Mouse (Mus musculus): ENCODE results near the gene Atp1b2.
"Not testable (repeated sequence)": the region's sequence is repeated elsewhere in the genome, so short reads cannot be mapped to it uniquely, and the experiment has no call there.

Gene Atp1b2

DNA sequence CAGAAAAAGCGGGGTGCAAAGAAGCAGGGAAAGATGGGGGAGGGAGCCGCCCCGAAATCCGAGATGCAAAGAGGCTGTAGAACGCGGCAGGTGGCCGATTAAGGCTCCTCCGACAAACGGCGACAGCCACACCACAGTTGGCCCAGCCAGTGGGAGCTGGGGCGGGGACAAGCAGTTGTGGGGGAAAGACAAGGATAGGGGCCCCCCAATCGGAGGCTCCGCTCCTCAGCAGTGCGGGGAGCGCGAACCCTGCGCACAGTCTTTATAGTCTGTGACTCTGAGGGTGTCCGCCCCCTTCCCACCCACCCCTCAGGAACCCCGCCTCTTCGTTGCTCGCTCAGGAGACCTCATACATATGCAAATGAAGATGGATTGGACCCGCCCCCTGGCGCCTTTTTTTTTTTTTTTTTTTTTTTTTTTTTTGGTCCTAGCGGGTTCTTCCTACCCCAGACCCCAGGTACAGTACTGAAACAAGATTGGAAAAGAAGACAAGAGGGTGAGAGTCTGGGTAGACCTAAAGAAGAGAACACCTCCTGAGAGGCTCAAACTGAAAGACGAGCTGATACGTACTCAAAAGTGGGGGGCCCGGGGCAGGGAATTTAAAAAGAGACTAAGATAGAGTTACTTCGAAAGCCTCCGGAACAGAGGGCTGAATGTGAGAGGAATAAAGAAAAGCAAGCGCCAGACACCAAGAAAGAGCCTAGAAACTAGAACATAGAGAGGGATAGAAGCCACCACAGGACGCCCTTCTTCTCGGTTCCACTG, at the start of gene Atp1b2:
Gene Atp1b2, minus strand, starts transcription at position 217 of the 765 bp plus-strand sequence.
- peak; percentile 56 to 69 for DNase-seq (ENCODE audit: low spot score in 2 of 2)

DNA sequence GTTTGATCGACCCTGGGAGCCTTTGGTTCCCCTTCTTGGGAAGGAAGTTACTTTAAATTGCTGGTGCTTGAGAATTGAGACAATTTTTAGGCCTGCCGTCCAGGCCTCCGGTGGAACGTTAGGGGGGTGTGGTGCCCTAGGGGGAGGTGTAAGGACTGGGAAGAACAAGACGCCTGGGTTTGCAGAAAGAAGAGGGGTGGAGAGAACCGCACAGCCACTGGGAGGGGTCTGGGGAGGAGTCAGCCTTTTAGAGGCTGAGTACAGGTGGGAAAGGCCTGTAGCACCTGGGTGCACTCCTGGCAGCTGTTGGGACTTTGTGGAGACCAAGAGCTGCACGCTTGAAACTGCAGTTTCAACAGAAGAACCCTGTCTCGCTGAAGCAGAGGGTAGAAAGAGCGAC, 49.0 kb upstream of the Atp1b2 start:
- DNase-seq (ENCODE audit: low spot score in 2 of 2), result no peak

DNA sequence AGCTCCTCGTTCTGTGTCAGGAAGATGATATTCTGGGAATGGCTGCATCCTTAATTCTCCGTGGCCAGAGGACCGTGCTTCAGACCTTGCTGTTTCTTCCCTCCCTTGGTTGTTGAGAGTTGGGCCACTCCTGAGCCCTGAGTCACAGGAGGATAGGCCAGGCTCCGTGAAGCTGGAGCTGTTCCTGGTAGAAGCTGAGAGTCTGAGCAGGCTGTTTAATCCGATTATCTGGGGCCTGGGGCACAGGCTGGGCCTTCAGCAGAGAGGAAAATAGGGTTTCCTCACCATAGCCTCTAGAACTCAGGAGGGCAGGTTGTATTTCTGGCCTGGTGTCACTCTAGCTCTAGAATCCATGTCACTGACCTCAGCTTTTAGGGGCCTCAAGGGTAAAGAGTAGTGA, 47.7 kb upstream of the Atp1b2 start:
- DNase-seq (ENCODE audit: low spot score in 2 of 2), result no peak

- DNase-seq (ENCODE audit: low spot score in 2 of 2), result no peak
Measured at GRCm38 (mm10) chr11:69645860-69646259, 40.1 kb upstream of the Atp1b2 start.

DNA sequence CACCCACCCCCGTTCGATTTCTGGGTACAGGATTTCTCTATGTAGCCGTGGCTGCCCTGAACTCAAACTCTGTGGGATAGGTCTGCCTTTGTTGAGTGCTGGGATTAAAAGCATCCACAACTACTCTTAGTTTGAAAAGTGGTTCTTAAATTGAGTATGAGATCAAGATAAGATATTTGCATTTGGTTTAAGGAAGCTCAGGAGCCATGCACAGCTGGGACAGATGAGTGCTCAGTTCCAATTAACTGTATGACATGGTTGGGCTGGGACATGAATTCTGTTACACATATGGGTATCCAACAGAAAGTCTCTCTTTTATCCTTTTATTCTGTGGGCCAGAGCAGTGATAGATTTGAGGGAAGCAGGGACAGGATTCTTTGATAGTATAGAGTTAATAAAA, 29.7 kb upstream of the Atp1b2 start:
- no peak for DNase-seq (ENCODE audit: low spot score in 2 of 2)

DNA sequence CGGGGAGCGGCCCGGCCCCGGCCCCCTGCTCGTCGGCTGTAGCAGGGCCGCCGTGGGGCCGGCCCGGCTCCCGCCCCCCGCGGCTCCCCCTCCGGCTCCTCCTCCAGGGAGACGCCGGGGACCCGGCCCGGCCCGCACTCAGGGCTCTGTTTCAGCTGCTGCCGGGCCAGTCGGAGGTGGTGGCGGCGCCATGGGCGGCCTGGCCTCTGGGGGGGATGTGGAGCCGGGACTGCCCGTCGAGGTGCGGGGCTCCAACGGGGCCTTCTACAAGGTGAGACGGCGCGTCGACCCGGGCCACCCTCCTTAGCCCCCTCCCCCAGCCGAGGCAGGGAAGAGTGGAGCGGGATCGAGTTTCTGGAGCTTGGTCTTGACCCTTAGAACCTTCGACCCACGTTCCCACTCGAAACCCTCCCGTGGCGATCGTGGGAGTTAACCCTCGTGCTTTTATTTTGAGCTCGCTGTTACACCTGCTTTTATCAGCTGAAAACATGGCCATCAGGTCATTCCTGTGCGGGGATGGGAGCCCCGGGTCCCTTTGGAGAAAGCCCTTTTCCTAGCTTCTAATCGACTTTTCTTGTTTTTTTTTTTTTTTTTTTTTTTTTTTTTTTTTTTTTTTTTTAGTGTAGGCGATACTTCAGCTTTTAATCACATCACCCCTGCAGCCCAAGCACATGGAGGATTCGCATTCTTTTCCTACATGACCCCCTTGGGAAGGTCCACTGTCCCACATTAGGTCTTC, 27.6 kb upstream of the Atp1b2 start:
- peak in 1 of 2 experiments; percentile 62 for DNase-seq (ENCODE audit: low spot score in 2 of 2)

DNA sequence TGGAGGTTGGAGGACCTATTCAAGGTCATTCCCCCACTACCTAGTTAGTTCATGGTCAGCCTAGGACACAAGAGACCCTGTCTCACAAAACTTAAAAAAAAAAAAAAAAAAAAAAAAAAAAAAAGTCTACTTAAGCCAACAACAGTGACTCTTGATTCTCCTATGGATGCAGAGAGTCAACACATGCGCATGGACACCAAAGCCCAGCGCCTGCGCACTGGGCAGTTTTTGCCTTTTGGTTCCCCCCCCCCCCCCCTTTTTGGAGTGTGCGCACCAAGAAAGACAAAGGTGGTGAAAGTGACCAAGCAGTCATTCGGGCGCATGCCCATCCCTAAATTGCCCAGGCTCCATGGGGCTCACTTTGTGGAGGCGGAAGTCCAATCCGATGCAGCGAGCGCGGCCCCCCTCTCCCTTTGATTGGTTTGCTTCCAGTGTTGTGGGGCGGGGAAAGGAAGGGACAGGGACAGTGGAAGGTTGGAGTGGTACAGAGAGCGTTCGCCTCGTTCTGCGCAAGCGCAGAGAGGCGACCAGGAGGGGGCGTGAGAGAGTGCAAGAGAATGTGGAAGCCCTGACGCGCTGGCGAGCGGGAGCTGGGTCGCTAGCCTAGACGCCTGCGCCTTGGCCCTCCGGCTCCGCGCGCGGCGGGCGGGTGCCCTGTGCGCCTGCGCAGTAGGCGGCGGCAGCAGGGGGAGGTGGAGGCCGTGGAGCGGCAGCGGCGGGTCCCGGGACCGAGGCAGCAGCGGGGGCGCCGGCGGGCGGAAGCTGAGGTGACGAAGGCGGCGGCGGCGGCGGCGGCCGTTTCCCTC, 26.7 kb upstream of the Atp1b2 start, which contains the start of gene Fxr2:
Gene Fxr2, plus strand, starts transcription at position 707 of the 806 bp plus-strand sequence.
- peak; percentile 100 for DNase-seq (ENCODE audit: low spot score in 2 of 2)

DNA sequence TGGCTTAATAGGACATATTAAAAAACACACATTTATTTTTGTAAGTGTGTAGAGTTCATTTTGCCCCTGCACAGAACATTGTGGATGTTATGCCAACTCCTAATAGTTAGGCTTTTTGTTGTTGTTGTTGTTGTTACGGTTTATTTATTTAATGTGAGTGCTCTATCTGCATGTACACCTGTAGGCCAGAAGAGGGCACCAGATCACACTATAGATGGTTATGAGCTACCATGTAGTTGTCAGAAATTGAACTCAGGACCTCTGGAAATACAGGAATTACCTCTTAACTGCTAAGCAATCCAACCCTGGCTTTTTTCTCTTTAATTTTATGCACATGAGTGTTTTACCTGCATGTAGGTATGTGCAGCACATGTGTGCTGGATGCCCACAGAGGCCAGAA, 24.1 kb upstream of the Atp1b2 start:
- DNase-seq (ENCODE audit: low spot score in 2 of 2), result no peak

DNA sequence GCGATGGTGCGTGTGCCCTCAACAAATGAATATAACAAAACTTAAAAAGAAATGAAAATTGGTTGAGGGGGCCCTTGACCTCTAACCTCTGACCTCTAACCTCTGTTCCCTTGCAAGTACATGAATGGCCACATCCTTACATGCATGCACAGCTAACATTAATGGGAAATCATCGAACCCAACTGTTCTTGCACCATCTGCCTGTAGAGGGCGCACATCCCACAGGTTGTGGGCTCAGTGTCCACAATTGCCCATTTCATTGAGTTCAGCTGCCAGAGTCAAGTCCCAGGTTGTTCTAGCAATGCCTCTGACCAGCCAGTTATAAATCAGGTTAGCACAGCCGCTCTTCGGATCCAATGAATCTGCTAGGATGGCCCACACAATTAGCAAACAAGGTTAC, 22.5 kb upstream of the Atp1b2 start:
- DNase-seq (ENCODE audit: low spot score in 2 of 2), result peak; percentile 53 to 68

- not testable (repeated sequence) for DNase-seq (ENCODE audit: low spot score in 2 of 2)
Measured at GRCm38 (mm10) chr11:69624339-69624738, 18.6 kb upstream of the Atp1b2 start.

DNA sequence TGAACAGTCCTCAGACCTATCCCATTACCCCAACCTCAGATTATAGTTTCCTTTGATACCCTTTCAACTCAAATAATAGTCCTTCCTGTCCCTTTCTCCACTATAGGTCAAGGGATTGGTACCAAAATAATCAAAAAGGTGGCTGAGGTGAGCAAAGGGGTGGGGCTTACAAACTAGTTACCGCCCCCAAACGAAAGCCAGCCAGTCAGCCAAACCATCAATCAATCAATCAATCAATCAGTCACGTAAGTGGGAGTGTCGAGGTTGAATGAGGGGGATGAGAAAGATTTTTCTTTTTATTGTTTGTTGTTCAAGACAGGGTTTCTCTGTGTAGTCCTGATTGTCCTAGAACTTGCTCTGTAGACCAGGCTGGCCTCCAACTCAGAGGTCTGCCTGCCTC, 17.3 kb upstream of the Atp1b2 start:
- no peak for DNase-seq (ENCODE audit: low spot score in 2 of 2)

GRCm38 (mm10) chr11:69622406-69622805, 16.7 kb upstream of the Atp1b2 start:
- DNase-seq (ENCODE audit: low spot score in 2 of 2), result no peak

DNA sequence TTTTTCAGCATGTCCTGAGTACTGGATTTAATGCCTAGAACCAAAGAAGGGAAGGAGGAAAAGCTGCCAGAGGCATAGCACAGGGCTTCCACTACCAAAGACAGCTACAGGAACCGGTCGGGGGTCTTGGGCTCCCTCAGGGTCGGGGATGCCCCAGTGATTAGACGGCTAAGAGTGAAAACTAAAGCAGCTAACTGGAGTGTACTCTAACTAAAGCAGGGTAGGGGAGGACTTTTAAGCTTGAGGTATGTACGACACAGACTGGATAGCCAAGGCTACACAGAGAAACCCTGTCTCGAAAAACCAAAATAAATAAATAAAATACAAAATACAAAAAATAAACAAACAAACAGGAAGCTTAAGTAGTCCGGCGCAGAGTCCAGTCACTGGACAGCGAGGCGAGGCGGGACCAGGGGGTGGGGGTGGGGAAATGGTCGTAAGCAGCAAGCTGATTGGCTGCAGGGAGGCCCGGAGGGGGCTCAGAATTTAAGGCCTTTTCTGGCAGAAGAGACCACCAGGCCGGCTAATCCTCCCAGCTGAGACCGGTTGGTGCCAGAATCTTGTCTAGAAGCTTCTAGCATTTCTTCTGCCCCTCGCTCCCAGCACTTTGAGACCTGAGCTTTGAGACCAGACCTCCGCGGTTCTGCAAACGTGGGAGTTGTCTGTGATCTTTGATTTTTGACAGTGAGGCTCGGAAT, 16.0 kb upstream of the Atp1b2 start, which contains the start of gene Sat2:
Gene Sat2, plus strand, starts transcription at position 454 of the 698 bp plus-strand sequence.
- DNase-seq (ENCODE audit: low spot score in 2 of 2), result no peak

DNA sequence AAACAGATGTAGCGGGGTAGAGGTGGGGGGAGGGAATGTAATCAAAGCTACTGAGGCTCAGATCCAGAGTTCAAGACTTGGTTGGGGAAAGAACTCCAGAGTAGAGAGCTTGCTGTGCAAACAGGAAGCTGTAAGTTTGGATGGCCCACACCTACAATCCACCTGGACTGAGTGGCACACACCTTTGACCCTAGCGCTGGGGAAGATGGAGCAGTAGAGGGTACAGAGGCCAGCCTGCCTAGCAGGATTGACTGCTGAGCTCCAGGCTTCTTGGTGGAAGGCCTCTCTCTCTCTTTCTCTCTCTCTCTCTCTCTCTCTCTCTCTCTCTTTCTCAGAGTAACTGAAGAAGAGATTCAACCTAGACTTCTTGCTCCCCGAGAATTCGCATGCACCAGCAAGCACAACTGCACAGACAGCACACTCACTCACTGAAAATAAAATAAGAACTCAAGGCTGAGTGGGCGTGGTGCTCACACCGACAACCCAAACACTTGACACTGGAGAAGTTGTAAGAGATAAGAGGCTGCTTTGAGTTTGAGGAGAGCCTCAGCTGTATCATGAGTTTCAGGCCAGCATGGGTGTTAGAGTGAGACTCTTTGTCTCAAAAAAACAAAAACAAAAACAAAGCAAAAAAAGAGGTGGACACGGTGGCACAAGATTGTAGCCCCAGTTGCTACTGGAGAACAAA, 14.8 kb upstream of the Atp1b2 start:
- no peak for DNase-seq (ENCODE audit: low spot score in 2 of 2)

GRCm38 (mm10) chr11:69617805-69618204, 12.1 kb upstream of the Atp1b2 start, which contains the start of gene Shbg:
Gene Shbg (minus strand): TSS chr11:69617905.
- DNase-seq (ENCODE audit: low spot score in 2 of 2), result no peak

DNA sequence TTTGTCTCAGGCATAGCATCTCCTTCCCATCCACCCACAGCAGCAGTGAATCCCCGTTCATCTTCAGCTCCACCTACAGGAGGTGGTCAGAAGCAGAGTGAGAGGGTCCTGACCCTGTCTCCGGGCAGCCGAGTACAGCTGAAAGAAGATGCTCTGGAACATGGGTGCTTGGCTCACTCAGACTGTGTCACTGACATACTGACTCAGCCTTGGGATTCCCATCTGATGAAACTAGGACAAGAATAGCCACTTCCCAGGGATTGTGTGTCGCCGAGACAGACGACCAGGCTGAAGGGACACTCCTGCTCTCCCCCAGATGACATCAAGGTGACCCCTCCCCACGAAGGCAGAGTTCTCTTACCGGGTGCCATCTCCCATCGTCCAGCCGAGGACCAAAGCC, 11.0 kb upstream of the Atp1b2 start:
- no peak for DNase-seq (ENCODE audit: low spot score in 2 of 2)

DNA sequence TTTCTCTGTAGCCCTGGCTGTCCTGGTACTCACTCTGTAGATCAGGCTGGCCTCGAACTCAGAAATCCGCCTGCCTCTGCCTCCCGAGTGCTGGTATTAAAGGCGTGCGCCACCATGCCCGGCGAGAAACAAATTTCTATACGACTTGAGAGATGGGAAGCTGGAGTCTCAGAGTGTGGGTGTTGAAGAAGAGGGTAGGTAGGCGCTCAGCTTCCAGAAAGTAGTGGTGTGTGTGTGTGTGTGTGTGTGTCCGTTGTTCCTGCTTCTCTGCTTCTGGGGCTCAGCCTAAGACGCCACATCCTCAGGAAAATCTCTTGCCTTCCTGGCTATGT, 8.5 kb upstream of the Atp1b2 start:
- DNase-seq (ENCODE audit: low spot score in 2 of 2), result not testable (repeated sequence)

DNA sequence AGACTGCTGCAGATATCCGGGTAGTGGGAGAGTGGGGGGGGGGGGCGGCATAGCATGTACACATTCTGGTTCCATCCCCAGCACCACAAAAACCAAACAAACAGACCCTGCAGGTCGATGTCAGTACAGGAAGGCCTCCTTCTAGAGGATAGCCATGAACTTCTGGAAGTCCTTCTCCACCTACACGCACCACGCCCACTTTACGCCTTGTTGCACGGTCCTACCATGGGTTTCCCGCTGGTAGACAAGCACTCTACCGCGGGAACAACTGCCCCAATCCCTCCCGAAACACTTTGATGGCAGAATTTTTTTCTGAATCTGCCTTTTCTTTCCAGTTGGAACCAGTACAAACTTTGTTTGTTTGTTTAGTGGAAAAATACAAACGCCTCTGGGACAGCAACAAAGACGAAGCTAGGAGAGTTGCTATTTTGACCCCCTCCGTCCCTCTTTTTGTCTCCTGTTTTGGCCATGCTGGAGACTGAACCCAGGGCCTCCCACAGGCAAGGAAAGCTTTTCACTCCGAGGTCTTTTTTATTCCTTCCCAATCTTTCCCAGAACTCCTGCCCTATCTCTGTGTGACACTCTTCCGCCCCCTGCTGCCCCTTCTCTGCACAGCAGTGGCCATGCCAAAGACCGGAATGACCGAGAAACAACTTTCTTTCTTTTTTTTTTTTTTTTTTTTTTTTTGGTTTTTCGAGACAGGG, 8.0 kb upstream of the Atp1b2 start:
- peak; percentile 56 to 74 for DNase-seq (ENCODE audit: low spot score in 2 of 2)

GRCm38 (mm10) chr11:69610899-69611298, 5.2 kb upstream of the Atp1b2 start:
- no peak for DNase-seq (ENCODE audit: low spot score in 2 of 2)

GRCm38 (mm10) chr11:69609416-69609815, 3.7 kb upstream of the Atp1b2 start:
- DNase-seq (ENCODE audit: low spot score in 2 of 2), result no peak

Measured in spleen, postnatal 36 days (tissue).